Mouse (Mus musculus): ENCODE results near the gene Slc6a6.
A peak's percentile ranks its signal among the peaks of the same experiment; 100 is the strongest.

Slc6a6 gene

DNA sequence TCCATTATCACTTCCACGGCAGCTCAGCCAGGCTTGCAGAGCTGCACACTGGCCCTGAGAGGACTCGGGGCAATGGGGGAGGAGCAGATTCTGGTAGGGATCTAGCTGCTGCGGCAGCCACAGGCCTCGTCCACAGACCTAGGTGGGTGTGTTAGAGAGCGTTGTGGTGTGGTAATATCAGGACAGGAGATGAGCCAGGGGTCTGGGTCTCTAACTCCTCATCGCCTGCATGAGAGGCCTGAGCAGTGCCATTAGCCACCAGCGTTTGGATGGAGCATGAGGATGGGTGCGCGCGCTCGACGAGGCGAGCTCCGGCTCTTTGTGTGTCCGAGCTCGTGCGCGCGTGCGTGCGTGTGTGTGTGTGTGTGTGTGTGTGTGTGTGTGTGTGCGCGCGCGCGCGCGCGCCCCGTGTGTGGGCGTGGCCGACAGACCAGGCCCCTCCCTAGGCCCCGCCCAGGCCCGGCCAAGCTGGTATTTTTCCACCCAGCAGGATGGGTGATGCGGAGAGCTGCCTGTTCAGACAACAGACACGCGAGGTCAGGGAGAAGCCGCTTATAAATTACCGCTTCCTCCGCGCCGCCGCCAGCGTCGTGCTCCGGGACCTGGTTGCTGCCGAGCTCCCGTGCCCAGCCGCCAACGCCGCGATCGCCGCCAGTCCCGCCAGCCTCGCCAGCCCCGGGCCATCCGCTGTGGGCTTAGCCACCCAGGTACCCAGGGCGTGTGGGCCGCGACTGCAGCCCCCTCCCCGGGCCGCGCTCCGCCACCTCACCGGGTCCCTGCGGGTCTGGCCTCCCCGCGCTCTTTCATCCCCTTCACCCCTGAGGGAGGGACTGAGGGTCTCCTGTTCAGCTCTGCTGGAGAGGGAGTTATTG is at the start of gene Slc6a6:
Slc6a6 (plus strand) TSS at position 452 of the 872 bp plus-strand sequence.
- DNase-seq: peak; percentile 92

GRCm38 (mm10) chr6:91634417-91634816 is 49.4 kb upstream of the Slc6a6 start:
- no peak for DNase-seq

- no peak for DNase-seq
These were observed 49.0 kb upstream of the Slc6a6 start for GRCm38 (mm10) chr6:91634876-91635275.

DNA sequence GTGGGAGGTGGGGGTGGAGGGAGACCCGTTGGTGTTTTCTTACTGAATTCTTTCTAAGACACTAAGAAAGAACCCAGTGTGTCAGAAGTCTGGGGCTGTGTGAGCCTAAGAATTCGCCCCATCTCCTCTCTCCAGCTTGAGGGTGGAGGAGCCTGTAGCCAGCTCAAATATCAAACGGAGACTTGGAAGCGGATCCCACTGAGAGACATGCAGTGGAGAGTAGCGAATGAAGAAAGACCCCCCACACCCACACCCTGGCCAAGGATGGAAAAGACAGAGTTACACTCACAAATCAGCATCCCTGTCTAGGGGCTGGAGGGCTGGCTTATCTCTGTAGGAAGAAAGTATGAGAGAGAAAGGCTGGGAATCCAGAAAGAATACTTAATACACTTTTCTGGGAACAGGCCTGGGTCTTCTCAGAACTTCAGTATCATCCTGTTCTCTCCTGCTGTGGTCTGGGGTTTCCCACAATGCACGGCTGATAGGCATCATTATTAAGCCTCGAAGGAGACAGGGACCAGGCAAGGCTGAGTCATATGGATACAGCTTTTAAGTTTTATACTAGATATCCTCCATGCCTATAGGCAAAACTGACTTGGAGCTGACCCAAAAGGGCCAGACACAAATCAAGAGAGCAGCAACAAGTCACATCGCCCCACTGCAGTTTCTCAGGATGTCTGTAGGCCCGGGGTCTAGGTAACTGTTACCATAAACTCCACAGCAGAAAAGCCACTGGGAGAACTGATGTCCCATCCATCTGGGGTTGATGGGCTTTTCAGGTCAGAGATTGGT is 45.5 kb upstream of the Slc6a6 start:
- no peak for DNase-seq

DNA sequence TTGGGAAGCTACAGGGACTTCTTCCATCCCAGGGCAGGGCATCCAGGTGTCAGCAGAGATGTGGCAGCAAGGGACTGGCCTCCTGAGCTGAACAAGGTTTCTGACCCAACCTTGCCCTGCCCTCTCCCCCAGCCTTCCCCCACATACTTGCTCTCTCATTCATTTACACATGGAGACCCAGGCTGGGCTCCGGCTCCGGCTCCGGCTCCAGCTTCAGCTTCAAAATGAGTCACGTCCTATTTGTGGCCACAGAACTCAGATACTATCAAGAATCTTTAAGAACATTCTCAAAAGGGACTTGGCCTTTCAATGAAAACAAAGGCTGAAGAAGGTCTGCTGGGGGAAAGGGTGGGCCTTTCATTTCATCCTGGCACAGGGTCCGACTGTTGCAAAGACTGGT is 40.8 kb upstream of the Slc6a6 start:
- no peak for DNase-seq

- DNase-seq: no peak
These were observed 40.4 kb upstream of the Slc6a6 start for GRCm38 (mm10) chr6:91643416-91643921.

DNA sequence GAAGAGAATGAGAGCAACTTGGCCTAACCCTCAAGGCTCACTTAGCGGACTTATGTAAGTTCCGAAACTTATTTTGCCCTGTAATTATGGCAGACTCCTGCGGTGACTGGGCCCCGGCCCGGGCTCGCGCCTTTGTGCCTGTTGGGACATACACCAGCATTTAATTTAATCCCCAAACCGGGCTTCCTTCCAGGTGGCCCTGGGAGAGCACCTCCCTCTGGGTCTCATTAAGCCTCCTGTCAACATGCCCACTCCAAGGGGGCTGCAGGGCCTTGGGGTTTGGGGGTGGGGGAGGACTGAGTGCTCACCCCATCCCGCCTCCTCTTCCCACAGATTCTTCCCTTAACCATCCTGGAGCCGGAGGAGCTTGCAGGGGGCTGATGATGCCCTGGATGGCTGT is 37.8 kb upstream of the Slc6a6 start:
- DNase-seq: no peak

DNA sequence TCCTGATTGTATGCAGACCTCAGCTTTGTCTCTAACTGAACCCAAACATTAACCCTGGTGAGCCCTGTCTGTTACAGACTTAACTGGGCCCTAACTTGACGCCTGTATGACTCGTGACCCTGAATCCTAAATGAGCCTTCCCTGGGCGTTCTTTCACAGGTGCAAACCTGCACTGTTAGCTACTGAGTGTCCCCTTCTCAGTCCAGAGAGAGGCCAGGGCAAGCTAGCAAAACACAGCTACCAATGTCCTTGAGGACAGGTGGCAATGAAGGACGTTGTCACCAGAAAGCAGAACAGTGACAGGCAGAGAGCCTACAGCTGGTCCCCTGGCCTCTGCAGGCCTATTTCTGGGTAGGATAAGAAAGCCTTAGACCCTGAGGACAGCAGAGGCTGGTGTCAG is 37.0 kb upstream of the Slc6a6 start:
- DNase-seq: no peak

- DNase-seq: no peak
These were observed 36.5 kb upstream of the Slc6a6 start for GRCm38 (mm10) chr6:91647385-91647791.

DNA sequence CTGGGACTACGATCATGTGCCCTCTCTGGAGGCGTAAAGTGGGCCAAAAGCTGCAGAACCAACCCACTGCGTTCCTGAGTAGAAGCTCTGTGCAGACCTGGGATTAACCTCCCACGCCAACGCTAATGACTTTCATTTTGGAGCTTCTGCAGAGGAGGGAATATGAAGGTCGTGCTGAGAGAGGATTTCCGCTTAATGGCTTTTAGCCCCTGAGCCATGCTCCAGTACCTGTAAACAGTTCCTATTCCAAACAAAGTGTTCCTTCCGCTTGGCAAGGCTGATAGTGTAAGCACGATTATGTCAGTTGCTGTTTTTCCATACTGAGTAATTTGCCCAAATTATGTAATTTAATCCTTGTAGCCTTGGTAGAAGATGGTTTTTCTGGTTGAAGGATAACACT is 33.6 kb upstream of the Slc6a6 start:
- no peak for DNase-seq

- DNase-seq: no peak
These were observed 31.6 kb upstream of the Slc6a6 start for GRCm38 (mm10) chr6:91652296-91652695.

GRCm38 (mm10) chr6:91655244-91655643 is 28.6 kb upstream of the Slc6a6 start:
- DNase-seq: no peak

- DNase-seq: no peak
These were observed 27.9 kb upstream of the Slc6a6 start for GRCm38 (mm10) chr6:91655874-91656433.

DNA sequence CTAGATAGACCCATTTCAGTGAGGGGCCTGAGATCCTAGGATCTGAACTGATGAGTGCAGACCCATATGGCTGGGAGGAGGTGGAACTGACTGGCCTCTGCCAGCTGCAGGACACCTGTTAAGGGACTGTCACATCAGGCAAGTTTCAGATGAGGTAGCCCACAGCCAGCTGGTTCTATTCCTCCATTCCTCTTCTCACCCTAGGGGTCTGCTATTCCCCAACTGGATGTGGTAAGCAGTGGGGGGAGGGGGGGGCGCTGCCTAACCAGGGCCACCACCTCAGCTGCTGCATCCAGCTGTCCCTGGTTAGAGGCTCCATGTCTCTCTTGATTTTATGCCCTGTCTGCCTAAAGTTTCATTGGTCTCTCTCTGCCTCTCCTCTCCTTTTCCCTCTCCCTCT is 25.6 kb upstream of the Slc6a6 start:
- DNase-seq: no peak

DNA sequence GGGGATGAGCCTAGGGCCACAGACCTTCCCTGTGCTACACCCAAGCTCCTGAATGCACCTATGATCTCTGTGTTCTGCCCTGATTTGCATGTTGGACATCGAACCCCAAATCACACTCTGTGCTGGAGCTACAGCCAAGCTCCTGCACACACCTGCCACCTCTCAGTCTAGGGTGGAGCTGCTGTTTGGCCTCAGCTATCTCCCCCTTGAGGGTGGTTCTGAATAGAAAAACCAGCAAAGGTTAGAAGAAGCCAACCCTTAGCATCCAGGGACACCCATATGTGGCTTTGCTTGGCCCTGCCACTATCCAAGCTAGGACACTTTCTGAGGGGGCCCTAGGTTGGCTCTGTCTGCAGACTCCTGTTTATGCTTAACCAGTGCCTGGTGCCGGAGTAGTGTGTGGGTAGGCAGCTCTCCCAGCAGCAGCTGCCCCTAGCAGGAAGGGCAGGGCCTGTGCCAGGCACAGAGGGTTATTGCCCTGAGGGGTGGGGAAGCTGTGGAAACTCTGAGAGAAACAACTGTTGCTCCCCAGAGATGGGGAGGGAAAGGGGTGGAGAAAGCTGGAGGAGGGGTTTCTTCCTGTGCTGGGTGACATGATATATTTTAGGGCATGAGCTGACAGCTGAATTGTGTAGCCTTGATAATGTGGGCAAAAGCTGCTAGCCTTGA is 23.9 kb upstream of the Slc6a6 start:
- peak; percentile 38 for DNase-seq

- DNase-seq: no peak
These were observed 21.6 kb upstream of the Slc6a6 start for GRCm38 (mm10) chr6:91662301-91662700.

DNA sequence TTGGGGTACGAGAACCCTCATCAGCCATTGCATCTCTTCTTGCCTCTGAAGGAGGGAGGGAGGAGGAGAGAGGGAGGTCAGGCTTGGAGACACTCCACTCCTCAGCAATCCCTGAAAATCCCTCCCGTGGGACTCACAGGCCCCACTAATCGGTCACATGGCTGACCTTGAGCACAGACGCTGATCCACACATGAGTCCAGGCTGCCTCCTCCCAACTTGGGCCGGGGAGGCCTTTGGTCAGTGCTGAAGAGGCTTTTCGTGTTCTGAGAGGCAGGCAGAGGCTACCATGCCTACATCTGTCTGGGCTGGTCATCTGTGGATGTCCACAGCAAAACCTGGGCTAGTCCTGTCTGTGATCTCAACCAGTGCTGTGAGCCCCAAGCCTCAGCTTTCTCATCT is 20.2 kb upstream of the Slc6a6 start:
- DNase-seq: no peak

GRCm38 (mm10) chr6:91665267-91665666 is 18.6 kb upstream of the Slc6a6 start:
- no peak for DNase-seq

DNA sequence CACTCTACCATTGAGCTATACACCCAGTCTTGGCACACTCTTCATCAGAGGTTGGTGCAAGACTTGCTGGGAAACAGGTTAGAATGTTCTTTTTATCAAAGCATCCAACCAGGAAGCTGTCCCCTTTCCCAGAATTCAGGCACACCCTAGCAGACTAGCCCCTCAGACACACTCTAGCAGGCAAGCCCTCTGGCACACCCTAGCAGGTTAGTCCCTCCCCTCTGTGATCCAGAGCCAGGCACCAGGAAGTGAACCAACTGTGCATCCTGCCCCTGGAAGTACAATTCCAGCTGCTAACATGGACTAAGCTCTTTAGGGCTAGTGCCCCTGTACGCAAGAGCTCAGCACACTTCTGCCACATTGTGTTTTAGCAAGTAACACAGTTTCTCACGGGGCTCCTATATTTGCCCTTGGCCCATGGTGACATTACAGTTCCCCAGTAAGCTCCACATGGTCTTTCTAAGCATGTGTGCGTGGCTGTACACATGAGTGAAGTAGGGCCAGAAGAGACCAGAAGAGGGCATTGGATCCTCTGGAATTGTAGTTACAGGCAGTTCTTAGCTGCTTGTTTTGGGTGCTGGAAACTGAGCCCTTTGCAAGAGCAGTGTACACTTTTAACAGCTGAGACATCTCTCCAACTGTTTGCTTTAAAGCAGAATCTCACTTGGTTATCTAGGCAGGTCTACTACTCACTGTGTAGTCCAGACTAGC is 17.7 kb upstream of the Slc6a6 start:
- DNase-seq: no peak

GRCm38 (mm10) chr6:91667141-91667540 is 16.7 kb upstream of the Slc6a6 start:
- DNase-seq: no peak

DNA sequence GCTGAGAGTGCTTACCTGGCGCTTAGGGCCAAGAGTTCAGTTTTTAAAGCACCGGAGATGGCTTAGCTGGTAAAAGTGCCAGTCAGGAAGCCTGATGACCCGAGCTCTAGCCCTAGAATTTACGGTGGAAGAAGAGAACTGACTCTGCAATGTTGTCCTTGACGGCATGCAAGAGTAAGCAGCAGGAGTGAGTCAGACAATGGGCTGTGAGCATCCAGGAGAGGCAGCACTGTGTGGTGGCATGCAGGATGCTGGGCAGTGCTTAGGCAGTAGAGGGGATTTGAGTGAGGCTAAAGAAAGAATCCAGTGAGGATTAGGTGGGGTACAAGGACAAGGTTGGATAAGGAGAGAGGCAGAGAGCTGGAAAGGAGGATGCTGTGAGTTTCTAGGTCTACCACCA is 15.6 kb upstream of the Slc6a6 start:
- DNase-seq: no peak

DNA sequence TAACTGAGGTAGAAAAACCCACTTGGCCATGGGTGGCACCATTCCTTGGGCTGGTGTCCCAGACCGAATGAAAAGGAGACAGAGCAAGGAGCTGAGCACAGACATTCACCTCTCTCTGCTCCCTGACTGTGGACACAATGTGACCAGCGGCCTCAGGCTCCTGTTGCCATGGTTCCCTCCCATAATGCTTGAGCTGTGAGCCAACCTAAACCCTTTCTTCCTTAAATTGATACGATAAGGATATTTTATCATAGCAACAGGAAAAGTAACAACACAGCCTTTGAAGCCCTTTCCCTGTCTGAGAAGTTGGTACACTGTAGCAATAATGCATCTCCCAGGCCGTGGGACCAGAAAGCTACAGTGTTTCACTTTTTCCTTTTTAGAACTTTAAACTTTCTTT is 14.6 kb upstream of the Slc6a6 start:
- no peak for DNase-seq

All from thymus, postnatal 25 days (tissue).